Mouse (Mus musculus): ENCODE results near the gene Cdh23. TPM values are rescaled to one million over a fixed set of nuclear protein-coding genes. Genes with fewer than 3 reads are reported as not detected.

Cdh23 gene
- polyA plus RNA-seq, 1 experiment, result 0.19 TPM

DNA sequence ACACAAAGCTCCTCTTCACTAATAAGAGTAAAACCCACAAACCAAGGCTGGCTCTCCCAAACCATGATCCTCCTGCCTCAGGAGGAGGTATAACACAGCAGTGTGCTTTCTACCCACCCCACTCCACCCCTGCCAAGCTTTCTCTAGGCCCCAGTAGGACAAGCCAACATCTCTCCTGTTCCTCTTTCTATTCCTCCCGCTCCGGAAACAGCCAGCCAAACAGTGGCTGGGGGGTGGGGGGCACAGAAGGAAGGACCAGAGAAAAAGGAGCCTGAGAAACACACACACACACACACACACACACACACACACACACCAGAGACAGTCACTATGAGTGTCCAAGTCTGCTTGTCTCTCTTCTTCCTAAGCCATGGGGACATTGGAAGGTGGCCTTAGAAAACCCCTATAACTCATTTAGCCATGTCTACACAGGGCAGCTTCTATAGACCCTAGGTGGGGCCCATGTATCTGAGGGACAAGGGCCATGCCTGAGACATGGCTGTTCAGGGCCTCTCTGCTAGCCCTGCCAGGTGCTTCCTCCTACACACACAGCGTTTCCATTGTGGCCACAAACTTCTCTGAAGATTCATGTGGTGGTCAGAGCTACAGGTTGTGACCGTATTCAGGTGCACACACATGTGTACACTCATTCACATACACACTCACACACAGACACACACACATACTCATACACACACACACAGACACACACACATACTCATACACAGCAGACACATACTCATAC, 43.5 kb upstream of the Cdh23 start:
- TF ChIP-seq USF1 (IDR thresholded peaks at IDR 0.05; ENCODE audit: low read depth) (no peak), MYOD1 (IDR thresholded peaks at IDR 0.05; ENCODE audit: control insufficient read depth, insufficient read length, low read depth) (no peak), CTCF (IDR thresholded peaks at IDR 0.05; ENCODE audit: control insufficient read depth, insufficient read depth, insufficient read length) (no peak), CEBPB (IDR thresholded peaks at IDR 0.05; ENCODE audit: low read depth) (no peak), MAX (IDR thresholded peaks at IDR 0.05) (no peak)
- Histone ChIP-seq H3ac (ENCODE audit: control insufficient read depth, insufficient read length, low read depth) (no peak overlapping the region), H3K27me3 (ENCODE audit: control insufficient read depth, insufficient read depth, insufficient read length) (no peaks in the 10 kb centered on the region), H3K36me3 (ENCODE audit: control insufficient read depth, insufficient read depth) (peaks cover 3% of the 10 kb centered on the region), H3K79me3 (ENCODE audit: low read depth) (no peaks in the 10 kb centered on the region), H3K4me3 (ENCODE audit: insufficient read depth, poor library complexity, severe bottlenecking) (no peak overlapping the region), H3K79me2 (ENCODE audit: control insufficient read depth, insufficient read depth) (no peaks in the 10 kb centered on the region)

DNA sequence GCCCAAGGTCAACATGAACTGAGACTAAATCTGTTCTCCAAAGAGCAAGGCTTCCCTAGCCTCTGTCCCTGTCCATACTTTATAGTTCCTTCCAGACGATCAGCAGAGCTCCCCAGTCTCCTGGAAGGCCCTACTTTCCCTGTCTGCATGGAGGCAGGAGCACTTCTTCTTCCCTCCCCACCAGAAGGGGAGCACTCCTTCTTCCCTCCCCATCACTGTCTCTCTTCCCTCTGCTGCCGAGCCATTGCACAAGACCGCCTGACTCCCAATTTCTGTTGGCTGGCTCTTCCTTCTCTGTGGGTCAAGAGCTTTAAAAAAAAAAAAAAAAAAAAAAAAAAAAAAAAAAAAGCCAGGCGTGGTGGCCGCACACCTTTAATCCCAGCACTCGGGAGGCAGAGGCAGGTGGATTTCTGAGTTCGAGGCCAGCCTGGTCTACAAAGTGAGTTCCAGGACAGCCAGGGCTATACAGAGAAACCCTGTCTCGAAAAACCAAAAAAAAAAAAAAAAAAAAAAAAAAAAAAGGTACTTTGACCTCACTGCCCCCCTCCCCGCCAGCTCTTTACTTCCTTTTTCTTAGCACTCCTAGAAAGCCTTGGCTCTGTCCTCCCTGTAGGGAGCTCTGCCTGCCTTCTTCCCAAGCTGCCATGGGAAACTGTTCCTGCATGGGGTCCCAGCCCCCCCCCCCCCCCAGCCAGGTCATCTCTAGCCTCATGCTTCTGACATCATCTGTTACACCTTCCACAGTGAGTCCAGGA, 41.8 kb upstream of the Cdh23 start:
- H3K79me2 ChIP-seq (ENCODE audit: control insufficient read depth, insufficient read depth), result no peaks in the 10 kb centered on the region
- H3K27me3 ChIP-seq (ENCODE audit: control insufficient read depth, insufficient read depth, insufficient read length), result no peaks in the 10 kb centered on the region
- H3K79me3 ChIP-seq (ENCODE audit: low read depth), result no peaks in the 10 kb centered on the region
- TF ChIP-seq CTCF (IDR thresholded peaks at IDR 0.05; ENCODE audit: control insufficient read depth, insufficient read depth, insufficient read length) (no peak), MYOG (IDR thresholded peaks at IDR 0.05; ENCODE audit: control insufficient read depth, extremely low read depth, insufficient read length) (no peak), CEBPB (IDR thresholded peaks at IDR 0.05; ENCODE audit: low read depth) (no peak), MAX (IDR thresholded peaks at IDR 0.05) (no peak), USF1 (IDR thresholded peaks at IDR 0.05; ENCODE audit: low read depth) (no peak), FOSL1 (IDR thresholded peaks at IDR 0.05; ENCODE audit: insufficient read depth, low read length, poor library complexity, severe bottlenecking) (no peak), MYOD1 (IDR thresholded peaks at IDR 0.05; ENCODE audit: control insufficient read depth, insufficient read length, low read depth) (no peak)
- H3K36me3 ChIP-seq (ENCODE audit: control insufficient read depth, insufficient read depth), result no peaks in the 10 kb centered on the region
- H3ac ChIP-seq (ENCODE audit: control insufficient read depth, insufficient read length, low read depth), result no peak overlapping the region
- no peak overlapping the region for H3K4me3 ChIP-seq (ENCODE audit: insufficient read depth, poor library complexity, severe bottlenecking)

DNA sequence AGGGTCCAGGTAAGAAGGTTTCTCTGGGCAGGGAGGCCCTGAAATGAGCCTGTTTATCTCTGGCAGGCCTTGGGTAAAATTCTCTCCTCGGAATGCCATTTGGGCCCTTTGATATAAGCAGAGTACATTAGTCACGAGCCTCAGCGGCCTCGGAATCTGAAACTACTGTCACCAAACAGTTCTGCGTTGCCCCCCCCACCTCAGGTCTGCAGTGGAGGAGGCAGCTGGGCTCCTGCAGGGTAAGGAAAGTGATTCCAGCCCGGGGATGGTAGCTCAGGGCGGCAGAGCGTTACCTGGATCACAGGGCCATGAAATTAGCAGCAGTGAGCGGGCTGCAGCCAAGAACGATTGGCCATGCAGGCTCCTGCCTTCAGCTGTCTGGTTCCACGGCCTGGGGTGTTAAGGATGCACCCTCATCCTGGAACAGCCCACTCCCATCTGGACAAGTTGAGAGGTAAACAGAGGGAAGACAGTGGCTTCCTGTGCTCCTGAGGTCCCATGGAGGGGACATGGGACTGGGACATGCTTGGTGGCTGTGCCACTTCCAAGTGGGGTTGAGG, 41.0 kb upstream of the Cdh23 start:
- H3ac ChIP-seq (ENCODE audit: control insufficient read depth, insufficient read length, low read depth), result no peak overlapping the region
- TF ChIP-seq MYOG (IDR thresholded peaks at IDR 0.05; ENCODE audit: control insufficient read depth, extremely low read depth, insufficient read length) (no peak), MYOD1 (IDR thresholded peaks at IDR 0.05; ENCODE audit: control insufficient read depth, insufficient read length, low read depth) (no peak), CEBPB (IDR thresholded peaks at IDR 0.05; ENCODE audit: low read depth) (no peak), CTCF (IDR thresholded peaks at IDR 0.05; ENCODE audit: control insufficient read depth, insufficient read depth, insufficient read length) (no peak), MAX (IDR thresholded peaks at IDR 0.05) (no peak), USF1 (IDR thresholded peaks at IDR 0.05; ENCODE audit: low read depth) (no peak), FOSL1 (IDR thresholded peaks at IDR 0.05; ENCODE audit: insufficient read depth, low read length, poor library complexity, severe bottlenecking) (no peak)
- H3K79me2 ChIP-seq (ENCODE audit: control insufficient read depth, insufficient read depth), result no peaks in the 10 kb centered on the region
- H3K36me3 ChIP-seq (ENCODE audit: control insufficient read depth, insufficient read depth), result no peaks in the 10 kb centered on the region
- no peaks in the 10 kb centered on the region for H3K27me3 ChIP-seq (ENCODE audit: control insufficient read depth, insufficient read depth, insufficient read length)
- no peak overlapping the region for H3K4me3 ChIP-seq (ENCODE audit: insufficient read depth, poor library complexity, severe bottlenecking)
- no peaks in the 10 kb centered on the region for H3K79me3 ChIP-seq (ENCODE audit: low read depth)

DNA sequence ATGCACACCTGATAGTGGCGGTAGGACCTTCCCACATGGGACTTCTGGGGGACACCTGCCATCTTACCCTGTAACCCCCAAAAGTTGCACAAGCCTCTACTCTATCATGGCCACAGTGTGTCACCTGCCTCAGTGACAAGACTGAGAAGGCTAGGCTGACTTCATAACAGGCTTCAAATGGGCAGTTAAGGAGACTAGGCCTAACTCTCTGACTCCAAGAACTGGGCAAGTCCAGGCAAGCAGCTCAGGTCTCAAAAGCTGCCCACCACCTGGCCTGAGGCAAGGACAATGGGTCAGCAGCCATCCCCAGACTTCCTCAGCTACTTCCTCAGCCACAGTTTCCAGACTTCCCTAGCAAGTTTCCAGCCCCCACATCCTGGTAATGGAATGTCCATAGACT, 39.4 kb upstream of the Cdh23 start:
- Histone ChIP-seq H3K79me3 (ENCODE audit: low read depth) (no peaks in the 10 kb centered on the region), H3K4me3 (ENCODE audit: insufficient read depth, poor library complexity, severe bottlenecking) (no peak overlapping the region), H3K36me3 (ENCODE audit: control insufficient read depth, insufficient read depth) (no peaks in the 10 kb centered on the region), H3K79me2 (ENCODE audit: control insufficient read depth, insufficient read depth) (no peaks in the 10 kb centered on the region), H3ac (ENCODE audit: control insufficient read depth, insufficient read length, low read depth) (no peak overlapping the region), H3K27me3 (ENCODE audit: control insufficient read depth, insufficient read depth, insufficient read length) (no peaks in the 10 kb centered on the region)
- no peak for TF ChIP-seq MAX (IDR thresholded peaks at IDR 0.05)
- no peak for TF ChIP-seq USF1 (IDR thresholded peaks at IDR 0.05; ENCODE audit: low read depth)
- no peak for TF ChIP-seq MYOD1 (IDR thresholded peaks at IDR 0.05; ENCODE audit: control insufficient read depth, insufficient read length, low read depth)
- TF ChIP-seq MYOG (IDR thresholded peaks at IDR 0.05; ENCODE audit: control insufficient read depth, extremely low read depth, insufficient read length), result no peak
- no peak for TF ChIP-seq FOSL1 (IDR thresholded peaks at IDR 0.05; ENCODE audit: insufficient read depth, low read length, poor library complexity, severe bottlenecking)
- no peak for TF ChIP-seq CTCF (IDR thresholded peaks at IDR 0.05; ENCODE audit: control insufficient read depth, insufficient read depth, insufficient read length)
- no peak for TF ChIP-seq CEBPB (IDR thresholded peaks at IDR 0.05; ENCODE audit: low read depth)

DNA sequence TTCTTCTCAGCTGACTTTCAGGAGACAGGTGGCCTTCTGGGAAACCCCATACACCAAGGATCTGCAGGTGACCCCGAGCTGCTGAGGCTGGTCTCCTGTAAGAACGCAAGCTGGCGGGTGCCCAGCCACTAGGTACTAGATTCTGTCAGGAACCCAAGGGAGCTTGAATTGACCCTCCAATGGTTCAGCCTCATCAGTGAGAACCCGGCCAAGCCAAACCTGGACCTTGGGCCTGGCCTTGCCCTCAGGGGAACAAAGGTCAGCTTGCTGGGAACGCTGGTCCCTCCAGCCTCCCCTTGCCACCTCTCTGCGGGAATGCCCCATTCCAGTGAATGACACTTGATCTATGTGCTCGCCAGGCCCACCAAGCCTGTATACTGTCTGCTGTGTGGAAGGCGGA, 37.2 kb upstream of the Cdh23 start:
- Histone ChIP-seq H3K27me3 (ENCODE audit: control insufficient read depth, insufficient read depth, insufficient read length) (no peaks in the 10 kb centered on the region), H3K4me3 (ENCODE audit: insufficient read depth, poor library complexity, severe bottlenecking) (no peak overlapping the region), H3ac (ENCODE audit: control insufficient read depth, insufficient read length, low read depth) (no peak overlapping the region), H3K36me3 (ENCODE audit: control insufficient read depth, insufficient read depth) (no peaks in the 10 kb centered on the region), H3K79me2 (ENCODE audit: control insufficient read depth, insufficient read depth) (no peaks in the 10 kb centered on the region), H3K79me3 (ENCODE audit: low read depth) (no peaks in the 10 kb centered on the region)
- TF ChIP-seq MAX (IDR thresholded peaks at IDR 0.05) (no peak), MYOG (IDR thresholded peaks at IDR 0.05; ENCODE audit: control insufficient read depth, extremely low read depth, insufficient read length) (no peak), CTCF (IDR thresholded peaks at IDR 0.05; ENCODE audit: control insufficient read depth, insufficient read depth, insufficient read length) (no peak), USF1 (IDR thresholded peaks at IDR 0.05; ENCODE audit: low read depth) (no peak), FOSL1 (IDR thresholded peaks at IDR 0.05; ENCODE audit: insufficient read depth, low read length, poor library complexity, severe bottlenecking) (no peak), CEBPB (IDR thresholded peaks at IDR 0.05; ENCODE audit: low read depth) (no peak), MYOD1 (IDR thresholded peaks at IDR 0.05; ENCODE audit: control insufficient read depth, insufficient read length, low read depth) (no peak)

All from C2C12 (cell line).